Mouse (Mus musculus) gonadal fat pad, adult 2 months (tissue): ENCODE measurements around the gene Orc3. TPM values are rescaled to one million over a fixed set of nuclear protein-coding genes. Genes with fewer than 3 reads are reported as not detected.

Source experiments
- DNase-seq: peaks from one replicate; pipeline ENCODE4 v3.0.0-alpha.2; 2012; ENCODE audit warnings: low read depth
- polyA plus RNA-seq: library from polyadenylated mRNA; depleted of rRNA; stranded (reverse); fragments of >200 nt; gene quantifications from 2 replicates; pipeline ENCODE4 v1.2.3, GENCODE M21; 2012; rRNA removed

Orc3 gene
- polyA plus RNA-seq, result 17.5 and 20.8 TPM in 2 replicates

- DNase-seq, result peak; percentile 41
Observed at GRCm38 (mm10) chr4:34614630-34615094, at the start of gene Orc3, which contains the start of gene Rars2. TSS of gene Orc3 (minus strand) at chr4:34614944. TSS of gene Rars2 (plus strand) at chr4:34614957.

GRCm38 (mm10) chr4:34661927-34662326 is 47.2 kb upstream of the Orc3 start:
- no peak for DNase-seq

GRCm38 (mm10) chr4:34661514-34661913 is 46.8 kb upstream of the Orc3 start:
- no peak for DNase-seq

- no peak for DNase-seq
Observed at GRCm38 (mm10) chr4:34659012-34659411, 44.3 kb upstream of the Orc3 start.

- DNase-seq, result no peak
Observed at GRCm38 (mm10) chr4:34656101-34656500, 41.4 kb upstream of the Orc3 start.

DNA sequence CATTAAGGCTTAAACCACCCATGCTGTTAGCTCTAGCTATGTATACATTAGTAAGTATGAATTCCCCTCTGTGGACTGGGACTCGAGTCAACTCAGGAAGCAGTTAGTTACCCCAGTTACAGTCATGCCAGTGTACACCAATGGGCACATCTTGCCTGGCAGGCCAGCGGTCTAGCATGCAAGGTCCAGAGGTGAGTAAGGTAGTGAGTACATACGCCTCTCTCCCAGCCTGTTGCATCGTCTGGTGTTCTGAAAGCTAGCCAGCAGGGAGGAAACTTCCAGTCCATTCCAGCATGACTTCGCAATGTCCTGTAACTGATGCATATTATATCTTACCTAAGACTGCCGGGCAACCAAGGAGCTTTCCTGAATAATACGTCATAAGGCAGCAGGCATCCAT is 38.4 kb upstream of the Orc3 start:
- no peak for DNase-seq

GRCm38 (mm10) chr4:34644779-34645178 is 30.0 kb upstream of the Orc3 start:
- DNase-seq, result no peak

GRCm38 (mm10) chr4:34640731-34641130 is 26.0 kb upstream of the Orc3 start:
- no peak for DNase-seq

- no peak for DNase-seq
Observed at GRCm38 (mm10) chr4:34639745-34640364, 25.1 kb upstream of the Orc3 start.

GRCm38 (mm10) chr4:34637851-34638250 is 23.1 kb upstream of the Orc3 start:
- no peak for DNase-seq

DNA sequence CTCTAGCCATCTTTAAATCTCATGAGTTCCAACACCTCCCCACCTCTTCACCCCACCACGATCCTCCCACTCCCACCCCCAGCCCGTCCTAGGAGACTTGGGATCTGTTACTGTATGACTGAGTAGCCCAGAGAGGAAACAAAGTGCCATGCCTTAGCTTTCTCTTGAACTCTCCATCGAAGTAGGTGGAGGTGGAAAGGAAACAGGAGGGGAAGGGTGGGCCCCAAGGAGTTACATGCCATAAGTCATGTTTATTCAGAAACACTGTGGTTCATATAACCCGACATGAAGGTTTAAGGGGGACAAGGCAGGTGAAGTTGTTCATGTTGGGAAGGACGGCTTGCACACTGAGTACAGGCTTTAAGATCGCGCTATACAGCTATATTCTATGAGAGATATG is 22.6 kb upstream of the Orc3 start:
- no peak for DNase-seq

GRCm38 (mm10) chr4:34636036-34636435 is 21.3 kb upstream of the Orc3 start:
- no peak for DNase-seq

GRCm38 (mm10) chr4:34634129-34634528 is 19.4 kb upstream of the Orc3 start:
- DNase-seq, result no peak

- DNase-seq, result no peak
Observed at GRCm38 (mm10) chr4:34629956-34630355, 15.2 kb upstream of the Orc3 start.

DNA sequence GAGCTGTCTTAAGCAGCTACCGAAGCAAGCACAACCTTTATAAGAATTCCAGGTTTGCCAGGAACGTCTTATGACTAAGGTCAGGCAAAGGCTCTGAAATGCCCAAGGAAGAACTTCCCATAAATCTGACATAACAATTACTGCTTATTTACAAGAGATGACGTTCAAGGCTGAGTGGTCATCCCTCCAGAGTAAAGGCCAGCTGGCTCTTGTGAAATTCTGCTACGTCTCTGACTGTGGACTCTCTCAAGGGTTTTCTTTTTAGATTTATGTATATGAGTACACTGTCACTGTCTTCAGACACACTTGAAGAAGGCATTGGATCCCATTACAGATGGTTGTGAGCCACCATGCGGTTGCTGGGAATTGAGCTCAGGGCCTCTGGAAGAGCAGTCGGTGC is 11.7 kb upstream of the Orc3 start:
- DNase-seq, result no peak

DNA sequence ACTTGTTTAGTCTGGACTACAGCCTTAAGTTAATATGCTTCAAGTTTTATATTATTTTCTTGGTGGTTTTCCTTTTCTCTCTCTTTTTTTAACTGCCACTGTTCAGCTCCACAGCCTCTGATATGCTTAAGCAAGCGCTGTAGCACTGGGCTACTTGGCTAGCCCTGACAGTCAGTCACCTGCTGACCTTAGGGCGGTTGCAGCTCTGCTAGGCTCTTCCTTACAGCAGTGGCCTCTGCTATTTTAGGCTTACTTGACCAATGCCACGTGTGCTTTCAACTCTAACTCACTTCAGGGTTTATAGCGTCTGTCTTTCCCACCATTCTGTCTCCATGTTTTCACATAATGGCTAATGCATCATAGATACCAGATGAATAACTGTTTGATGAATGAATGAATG is 10.8 kb upstream of the Orc3 start:
- no peak for DNase-seq

DNA sequence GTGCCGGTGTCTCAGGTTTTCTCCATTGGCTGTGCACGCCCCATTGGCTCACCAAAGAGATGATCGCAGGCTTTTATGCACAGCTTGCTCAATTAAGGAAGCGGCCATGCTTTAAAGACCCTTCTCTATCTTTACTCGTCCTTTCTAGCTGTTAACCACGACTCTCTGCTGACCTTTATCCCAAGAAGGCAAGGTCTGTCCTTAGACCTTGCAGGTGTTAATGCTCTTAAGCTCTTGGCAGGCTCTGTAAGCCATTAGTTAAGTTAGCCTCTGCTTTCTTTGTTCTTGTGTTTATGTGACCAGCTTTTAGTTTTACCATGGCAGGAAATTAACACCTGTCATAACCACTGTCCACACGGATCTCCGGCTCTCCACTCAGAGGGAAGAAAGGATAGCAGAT is 1.4 kb upstream of the Orc3 start:
- DNase-seq, result peak; percentile 17

- DNase-seq, result no peak
Observed at GRCm38 (mm10) chr4:34615303-34615702, 559 bp upstream of the Orc3 start.

DNA sequence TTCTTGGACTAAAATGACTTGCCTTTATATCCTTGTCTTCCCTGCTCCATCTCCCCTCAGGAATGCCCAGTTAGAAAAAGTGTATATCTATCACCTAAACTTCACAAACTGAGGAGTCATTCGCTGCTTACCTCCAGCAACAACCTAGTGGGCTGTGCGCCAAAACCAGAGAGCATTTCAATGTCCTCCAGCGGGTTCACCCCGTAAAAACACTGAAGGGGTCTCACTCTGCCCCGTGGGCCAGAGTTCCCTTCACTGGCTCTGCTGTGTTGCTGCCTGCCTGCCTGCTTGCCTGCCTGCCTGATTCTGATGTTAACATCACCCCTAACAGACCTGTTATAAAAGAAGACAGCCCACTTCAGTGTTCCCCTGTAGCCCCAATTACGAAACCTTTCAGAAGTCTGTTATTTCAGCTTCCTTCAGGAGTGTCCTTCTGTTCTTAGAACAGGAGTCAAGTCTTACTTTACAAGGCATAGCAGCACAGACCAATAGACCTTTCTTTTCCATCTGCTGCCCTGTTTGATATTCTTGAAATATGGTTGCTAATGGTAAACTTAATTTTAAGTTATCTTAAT is 1.1 kb downstream of the Orc3 start:
- DNase-seq, result no peak

DNA sequence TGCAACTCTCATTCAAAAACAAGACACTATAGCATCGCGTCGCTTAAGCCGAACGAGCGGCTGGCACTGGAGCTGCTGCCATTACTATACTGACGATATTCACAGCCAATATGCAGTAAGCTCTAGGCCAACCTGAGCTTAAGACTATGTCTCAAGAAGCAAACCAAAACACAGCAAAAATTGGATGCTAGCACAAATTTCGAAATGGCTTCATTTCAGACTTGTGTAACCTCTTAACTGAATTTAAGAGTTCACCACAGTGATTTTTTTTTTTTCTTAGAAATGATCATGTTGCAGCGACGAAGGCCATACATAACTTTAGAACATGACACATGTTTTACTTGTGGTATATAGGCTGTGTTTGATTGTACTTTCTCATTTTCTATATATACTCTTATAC is 8.1 kb downstream of the Orc3 start:
- DNase-seq, result no peak

GRCm38 (mm10) chr4:34603123-34603522 is 11.6 kb downstream of the Orc3 start:
- DNase-seq, result no peak

- peak; percentile 55 for DNase-seq
Observed at GRCm38 (mm10) chr4:34584871-34585607, 29.7 kb downstream of the Orc3 start.

GRCm38 (mm10) chr4:34583427-34583826 is 31.3 kb downstream of the Orc3 start:
- DNase-seq, result no peak
